Mouse (Mus musculus): ENCODE results near the gene Vmn2r77. TPM values are rescaled to one million over a fixed set of nuclear protein-coding genes. Genes with fewer than 3 reads are reported as not detected.

Gene Vmn2r77
- polyA plus RNA-seq (2012; rRNA removed) = not detected in 2 replicates

DNA sequence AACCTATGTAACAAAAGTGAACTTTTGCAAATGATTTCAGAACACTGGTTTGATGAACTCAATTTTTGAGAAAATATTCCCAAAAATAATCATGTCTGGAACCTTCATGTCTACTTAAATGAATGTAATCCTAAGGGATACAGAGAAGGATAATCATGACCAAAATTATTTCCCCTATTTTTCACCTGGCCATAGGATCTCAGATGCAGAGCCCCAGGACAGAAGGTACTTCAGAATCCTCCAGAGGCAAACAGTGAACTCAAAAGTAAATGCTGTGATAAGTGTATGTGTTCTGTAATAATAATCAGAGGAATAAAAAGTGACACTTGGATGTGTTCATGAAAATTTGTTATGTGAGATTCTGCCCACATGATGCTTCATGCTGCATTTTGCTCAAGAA, at the start of gene Vmn2r77:
Gene Vmn2r77, plus strand, starts transcription at position 301 of the 400 bp plus-strand sequence.

DNA sequence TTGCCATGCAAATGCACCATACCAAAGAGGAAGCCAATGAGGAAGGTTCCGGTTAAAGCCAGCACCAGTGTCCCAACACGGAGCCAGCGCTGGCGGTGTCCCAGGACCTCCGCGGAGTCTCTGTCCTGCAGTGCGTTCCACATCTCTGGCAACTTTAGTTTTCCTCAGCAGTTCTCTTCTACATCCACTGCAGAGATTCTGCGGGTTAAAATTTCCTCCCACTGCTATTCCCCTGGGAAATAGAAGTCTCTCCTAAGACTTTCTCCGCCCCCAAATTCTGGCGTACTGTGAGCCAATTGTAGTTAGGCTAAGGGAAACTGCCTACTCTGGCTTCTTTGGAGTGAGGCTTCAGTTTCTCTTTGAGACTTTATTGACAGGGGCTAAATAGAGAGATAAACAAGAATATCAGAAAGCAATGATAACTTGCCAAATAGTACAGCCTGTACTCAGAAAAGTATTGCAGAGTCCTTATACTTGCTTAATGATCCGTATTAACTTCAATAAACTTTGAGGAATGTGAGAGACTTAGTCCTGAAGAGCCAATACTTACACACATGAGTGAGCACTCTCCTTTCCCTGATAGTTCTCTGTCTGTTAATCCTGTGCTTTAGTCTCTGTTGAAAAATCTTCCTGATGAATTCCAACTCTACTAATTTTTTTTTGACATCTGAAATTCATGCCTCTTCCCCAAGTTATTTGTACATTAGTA, 19.1 kb upstream of the Vmn2r77 start, which contains the start of gene Folh1:
Gene Folh1, minus strand, starts transcription at position 327 of the 709 bp plus-strand sequence.

Other genes starting within 250 kb of the Vmn2r77 start
- not detected in 2 replicates for gene Olfr295, start 211.2 kb upstream of the Vmn2r77 start, polyA plus RNA-seq (2012; rRNA removed)
- gene Olfr294, start 178.4 kb upstream of the Vmn2r77 start, polyA plus RNA-seq (2012; rRNA removed) = not detected in 2 replicates
- not detected in 2 replicates for gene Olfr293, start 146.0 kb upstream of the Vmn2r77 start, polyA plus RNA-seq (2012; rRNA removed)
- not detected in 2 replicates for gene Olfr292, start 106.7 kb upstream of the Vmn2r77 start, polyA plus RNA-seq (2012; rRNA removed)
- not detected in 2 replicates for gene Folh1, start 19.1 kb upstream of the Vmn2r77 start, polyA plus RNA-seq (2012; rRNA removed)
- gene Vmn2r78, start 120.1 kb downstream of the Vmn2r77 start, polyA plus RNA-seq (2012; rRNA removed) = not detected in 2 replicates
- gene Vmn2r79, start 201.1 kb downstream of the Vmn2r77 start, polyA plus RNA-seq (2012; rRNA removed) = not detected in 2 replicates